Mouse (Mus musculus) brain, adult 2 months (tissue): ENCODE data around the gene Coq2.

Source experiments
- DNase-seq: peaks from one replicate; pipeline ENCODE4 v3.0.0; 2011; ENCODE audit warnings: low read depth, low spot score

The Coq2 gene

DNA sequence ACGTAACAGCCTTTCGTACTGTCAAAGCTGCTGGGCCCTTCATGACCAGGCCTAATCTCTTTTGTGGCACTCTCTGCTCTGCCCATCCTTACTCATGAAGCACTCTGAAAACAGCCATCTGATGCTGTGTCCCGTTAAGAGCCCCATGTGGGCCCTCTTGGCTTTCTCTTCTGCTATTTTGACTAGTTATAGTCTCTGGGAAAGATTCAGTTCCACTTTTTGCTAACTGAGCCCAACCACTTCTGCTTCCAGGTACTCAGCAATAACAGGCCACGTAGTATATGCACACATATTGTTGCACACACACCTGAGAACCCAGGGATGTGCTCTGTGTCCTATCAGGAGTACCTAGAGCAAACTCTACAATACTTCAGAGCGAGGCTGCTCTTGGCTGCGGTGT is 11.9 kb downstream of the Coq2 start:
- DNase-seq: peak; percentile 23

DNA sequence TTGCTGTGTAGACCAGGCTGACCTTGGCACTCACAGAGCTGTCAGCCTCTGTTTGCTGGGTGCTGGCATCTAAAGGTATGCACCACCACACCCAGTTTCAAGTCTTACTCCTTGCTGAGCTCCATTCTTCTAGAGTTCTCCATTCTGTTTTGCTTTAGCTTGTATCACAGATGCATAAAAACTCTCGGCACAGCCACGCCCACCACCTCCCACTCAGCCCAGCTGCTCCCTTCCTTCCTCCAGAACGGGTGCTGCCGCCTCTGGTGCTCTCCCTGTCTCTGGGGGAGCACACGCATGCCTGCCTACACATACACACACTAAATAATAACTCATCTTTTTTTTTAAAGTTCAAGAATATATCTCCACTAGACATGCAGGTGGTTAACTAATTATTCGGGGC is 16.5 kb downstream of the Coq2 start:
- DNase-seq: peak; percentile 69

DNA sequence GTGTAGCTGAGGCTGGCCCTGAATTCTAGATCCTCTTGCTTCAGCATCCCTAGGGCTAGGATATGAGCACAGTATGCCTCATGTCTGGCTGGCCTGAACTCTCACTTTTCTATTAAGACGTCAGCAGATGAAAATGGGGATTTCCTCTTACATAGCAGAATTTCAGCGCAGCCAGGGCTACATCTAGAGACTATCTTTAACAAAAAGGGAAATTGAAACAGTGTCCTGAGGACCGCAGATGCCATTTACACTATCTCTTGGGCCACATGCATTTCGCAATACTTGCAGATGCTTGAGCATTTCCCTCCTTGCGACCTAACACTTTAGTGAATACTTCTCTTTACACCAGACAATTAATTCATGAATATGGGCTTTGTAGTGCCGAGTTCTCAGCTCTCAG is 18.6 kb downstream of the Coq2 start:
- peak; percentile 36 for DNase-seq

DNA sequence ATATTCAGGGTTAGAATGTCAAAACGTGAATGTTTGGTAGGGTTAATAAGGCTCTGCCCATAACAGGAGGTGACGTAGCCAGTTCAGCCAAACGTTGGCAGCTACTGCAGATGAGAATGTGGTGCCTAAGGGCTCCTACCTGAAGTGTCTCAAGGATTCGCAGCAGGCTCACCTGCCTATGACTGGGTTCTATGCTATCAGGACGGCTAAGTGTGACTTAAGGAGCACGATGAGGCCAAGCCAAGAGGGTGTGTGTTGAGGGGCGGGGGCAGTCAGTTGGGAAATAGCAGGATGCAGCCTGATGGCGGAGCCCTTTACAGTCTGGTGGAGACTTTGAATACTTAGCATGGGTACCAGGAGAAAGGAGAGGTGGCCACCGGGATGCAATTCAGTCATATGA is 22.6 kb downstream of the Coq2 start:
- no peak for DNase-seq

DNA sequence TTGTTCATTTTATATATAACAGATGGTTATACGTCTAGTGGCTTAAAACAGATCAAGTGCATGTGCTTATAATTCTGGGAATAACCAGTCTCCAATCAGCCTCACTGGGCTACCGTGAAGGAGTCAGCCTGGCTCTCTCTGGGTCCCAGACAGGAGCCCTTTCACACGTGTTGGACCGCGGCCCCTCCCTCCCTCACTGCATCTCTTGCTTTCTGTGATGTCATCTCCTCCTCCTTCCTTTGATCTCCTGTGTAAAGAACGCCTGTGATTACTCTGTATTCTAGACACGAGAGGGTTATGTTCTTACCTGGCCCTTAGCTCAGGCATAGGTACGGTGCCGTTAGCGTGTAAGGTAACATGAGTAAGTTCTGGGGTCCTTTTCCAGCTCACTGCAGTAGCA is 23.5 kb downstream of the Coq2 start:
- no peak for DNase-seq

DNA sequence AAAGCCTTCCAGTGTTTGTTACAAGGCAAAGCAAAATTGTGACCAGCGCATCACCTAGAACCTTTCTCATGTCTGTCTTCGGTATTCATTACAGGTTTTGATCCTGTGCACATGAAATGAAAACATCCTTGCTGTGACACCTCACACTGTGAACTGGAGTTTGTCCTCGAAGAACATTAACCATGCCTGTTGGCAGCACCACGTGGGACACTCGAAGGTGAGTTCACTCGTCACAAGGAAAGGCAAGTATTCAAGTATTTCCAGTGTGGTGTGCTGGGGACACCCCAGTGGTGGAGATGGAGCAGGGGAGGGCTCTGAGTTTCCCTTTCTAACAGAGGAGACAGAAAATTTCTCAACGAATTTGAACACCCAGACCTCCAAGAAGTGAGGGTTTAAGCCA is 24.0 kb downstream of the Coq2 start:
- DNase-seq: no peak

DNA sequence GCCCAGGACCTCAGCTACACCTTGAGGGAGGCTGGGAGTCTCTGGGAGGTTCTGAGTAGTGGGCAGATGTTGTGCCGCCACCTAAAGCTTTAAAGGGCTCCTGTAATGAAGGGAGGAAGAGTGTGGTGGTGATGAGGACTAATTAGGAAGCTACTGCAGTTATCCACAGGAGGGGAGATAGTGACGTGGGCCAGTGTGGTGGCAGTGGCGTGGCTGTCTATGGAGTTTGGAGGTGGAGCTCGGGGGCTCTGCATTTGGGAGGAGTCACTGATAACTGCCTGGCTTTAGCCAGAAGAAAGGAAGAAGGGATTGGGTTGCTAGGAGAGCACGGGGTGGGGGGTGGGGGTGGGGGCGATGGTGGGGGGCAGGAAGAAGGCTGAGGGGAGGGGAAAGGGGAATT is 26.4 kb downstream of the Coq2 start:
- no peak for DNase-seq

DNA sequence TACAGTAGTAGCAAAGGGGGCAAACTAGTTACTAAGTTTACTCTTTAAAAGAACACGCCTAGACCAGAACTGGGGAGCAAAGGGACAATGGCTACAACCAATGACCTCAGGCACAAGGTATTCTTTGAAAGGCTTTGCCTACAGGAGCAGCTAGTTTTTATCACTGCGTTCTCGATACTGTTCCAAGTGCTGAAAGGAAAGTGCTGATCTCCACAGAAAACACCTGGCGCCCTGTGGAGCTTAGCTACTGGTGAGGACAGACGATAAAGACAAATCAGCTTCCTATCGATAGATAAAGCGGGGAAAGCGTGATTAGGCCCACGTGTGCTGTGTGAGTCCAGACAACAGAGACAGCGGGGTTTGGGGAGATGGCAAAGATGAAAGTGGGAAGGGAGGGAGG is 26.9 kb downstream of the Coq2 start:
- no peak for DNase-seq

DNA sequence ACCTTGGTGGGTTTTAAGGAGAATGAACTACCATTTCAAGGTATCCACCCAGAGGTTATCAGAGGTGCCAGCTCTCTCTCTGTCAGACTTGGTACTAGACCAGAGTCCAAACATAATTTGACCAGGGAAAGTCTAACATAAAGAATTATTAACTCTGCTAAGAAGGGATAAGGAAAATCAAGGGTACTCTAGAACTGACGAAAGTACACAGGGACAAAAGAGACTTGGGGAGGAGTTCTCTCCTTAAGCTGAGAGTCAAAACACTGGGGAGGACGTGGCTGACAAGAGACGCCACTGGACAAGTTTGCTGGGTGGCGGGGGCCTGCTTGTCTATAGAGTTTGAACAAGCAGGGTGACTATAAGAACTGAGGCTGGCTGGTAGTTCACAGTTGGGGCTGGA is 28.4 kb downstream of the Coq2 start:
- DNase-seq: no peak

DNA sequence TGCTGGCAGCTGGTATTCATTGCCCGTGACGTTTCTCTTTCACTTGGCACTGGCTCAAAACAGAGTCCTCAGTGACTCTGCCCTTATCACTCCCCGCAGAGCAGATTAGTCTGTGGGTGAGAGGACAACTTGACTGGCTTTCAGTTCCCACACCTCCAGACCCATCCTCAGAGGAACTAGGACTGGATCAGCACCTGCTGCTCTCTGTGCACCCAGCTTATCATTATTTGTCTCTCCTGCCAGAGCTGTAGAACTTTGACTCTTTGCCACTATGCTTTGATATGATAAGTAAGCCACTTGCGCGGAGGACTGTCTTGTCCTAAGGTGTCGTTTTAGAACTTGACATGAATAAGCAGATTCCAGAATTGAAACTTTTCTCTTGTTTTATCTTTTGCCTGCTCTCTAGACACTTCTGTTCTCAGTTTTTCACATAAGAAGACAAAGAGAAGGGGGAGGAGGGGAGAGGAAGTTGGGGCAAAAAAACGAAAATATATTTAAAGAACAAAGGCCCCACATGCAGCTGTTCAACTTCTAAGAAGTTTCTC is 30.9 kb downstream of the Coq2 start:
- peak; percentile 18 for DNase-seq

DNA sequence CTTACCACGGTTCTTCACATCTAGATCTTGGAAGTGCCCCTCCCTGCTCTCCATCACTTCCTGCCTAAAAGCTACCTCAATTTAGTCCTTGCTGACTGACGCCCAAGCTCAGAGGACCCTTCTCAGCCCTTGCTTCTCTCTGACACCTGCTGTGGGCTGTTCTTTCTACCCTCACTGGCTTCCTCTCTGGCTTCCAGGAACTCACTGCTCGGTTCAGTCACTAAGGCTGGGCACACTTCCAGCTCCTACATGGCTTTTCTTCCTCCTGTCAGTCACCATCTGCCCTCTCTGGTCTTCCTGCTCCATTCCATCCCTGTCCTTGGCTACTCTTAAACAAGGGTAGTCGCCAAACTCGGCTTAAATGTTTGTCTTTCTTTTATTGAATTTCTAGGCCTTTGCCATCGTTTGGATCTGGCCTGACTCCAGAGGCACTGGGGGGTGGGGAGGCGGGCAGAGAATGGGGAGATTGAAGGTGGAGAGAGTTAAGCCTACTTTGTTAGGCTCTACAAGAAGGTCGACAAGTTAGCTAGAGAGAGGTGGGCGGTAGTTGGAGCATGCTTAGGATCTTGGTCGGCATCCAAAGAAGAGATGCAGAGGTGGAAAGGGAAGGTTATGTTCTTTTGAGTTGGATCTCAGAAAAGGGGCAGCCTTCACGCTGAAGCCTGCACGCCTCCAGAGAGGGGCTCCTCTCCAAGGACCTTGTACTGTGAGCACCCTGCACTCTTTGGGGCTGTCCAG is 31.5 kb downstream of the Coq2 start:
- peak; percentile 72 for DNase-seq

DNA sequence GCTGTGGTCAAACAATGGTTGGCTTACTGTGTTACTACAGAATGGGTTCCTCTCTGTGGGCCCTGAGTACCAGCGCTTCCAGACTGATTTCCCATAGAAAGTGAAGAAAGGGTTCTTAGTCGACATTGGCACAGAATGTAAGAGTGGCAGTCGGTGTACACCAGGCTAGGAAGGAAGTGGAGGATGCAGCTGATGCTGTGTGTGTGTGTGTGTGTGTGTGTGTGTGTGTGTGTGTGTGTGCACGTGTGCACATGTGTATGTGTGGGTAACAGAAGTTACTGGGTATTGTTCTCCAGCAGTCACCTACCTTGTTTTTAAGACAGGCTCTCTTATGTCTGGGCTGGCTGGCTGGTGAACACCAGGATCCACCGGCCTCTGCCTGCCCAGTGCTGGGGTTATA is 32.6 kb downstream of the Coq2 start:
- no peak for DNase-seq

DNA sequence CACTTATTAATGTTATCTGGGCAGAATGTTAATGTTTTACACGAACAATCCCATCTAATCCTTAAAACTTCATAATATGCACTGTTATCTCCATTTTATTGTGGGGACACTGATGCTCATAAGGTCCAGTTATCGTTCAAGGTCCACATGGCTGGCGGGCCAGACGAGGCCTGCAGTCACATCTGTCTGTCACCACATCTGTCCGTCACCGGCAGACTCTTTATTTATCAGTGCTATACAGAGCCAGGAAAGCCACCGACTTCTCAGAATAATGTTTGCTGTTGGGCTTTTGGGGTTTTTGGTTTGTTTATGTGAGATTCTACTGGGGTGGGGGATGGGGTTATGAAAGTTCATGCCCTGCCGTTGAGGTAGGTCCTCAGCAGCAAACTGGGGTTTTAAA is 36.5 kb downstream of the Coq2 start:
- no peak for DNase-seq

DNA sequence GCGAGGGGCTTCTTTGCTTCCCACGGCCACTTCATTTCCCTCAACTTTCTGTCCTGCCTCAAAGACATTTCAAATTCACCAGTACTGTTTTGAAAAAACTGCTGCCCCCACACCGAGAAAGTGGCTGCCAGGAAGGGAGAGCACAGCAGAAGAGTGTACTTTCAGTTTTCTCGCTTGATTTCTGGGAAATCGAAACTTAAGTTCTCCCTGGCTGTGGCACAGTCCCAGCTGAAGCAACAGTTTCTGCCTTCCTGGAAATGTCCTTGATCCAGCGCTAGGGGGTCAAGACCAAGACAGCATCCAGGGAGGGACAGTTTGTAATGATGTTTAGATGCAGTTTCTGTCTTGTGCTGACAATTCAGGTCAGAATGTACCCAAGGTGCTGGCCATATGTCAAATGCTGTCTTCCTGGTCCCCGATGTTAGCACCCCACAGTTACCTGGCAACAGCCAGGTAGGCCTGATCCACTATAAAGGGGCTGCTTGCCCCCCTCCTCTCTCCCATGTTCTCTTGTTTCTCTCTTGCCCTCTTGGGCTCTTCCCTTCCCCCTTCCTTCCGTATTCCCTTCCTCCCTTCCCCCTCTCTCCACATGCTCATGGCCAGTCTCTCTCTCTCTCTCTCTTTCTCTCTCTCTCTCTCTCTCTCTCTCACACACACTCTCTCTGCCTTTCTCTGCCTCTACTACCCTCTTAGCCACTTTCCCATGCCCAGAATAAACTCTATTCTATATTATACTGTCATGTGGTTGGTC is 38.0 kb downstream of the Coq2 start:
- DNase-seq: peak; percentile 44

DNA sequence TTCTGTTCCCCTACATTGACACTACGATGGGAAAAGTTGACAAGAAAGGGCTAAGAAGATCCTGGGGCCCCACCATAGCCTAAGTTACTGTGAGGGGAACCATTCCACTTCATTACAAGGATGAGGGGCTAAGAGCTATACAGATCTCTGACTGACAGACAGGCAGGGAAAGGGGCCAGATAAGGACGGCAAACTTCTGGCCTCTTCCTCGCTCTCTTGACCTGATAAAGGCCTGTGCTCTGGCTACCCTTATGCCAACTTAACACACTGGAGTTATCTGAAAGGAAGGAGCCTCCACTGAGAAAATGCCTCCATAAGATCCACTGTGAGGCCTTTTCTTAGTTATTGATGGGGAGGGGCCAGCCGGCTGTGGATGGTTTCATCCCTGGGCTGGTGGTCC is 39.0 kb downstream of the Coq2 start:
- DNase-seq: no peak

DNA sequence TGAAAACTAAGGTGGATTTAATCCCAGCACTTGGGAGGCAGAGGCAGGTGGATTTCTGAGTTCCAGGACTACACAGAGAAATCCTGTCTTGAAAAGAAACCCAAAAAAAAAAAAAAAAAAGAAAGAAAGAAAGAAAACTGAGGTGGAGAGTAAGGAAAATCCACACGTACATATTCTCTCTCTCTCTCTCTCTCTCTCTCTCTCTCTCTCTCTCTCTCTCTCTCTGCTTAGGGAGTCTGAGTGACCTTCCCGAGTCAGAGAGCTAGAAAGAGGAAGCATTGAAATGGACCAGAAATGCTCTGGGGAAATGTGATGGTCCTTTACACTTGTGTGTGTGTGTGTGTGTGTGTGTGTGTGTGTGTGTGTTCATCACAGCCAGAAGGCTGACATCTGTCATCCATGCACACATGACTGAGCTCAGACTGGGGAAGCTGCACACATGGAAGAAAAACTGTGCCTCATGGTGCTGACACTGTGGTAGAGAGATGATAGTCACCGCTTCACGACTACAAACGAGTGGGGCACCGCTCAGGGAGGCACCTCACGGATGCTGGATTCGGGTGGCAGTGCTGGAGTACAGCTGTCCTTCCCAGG is 40.0 kb downstream of the Coq2 start:
- DNase-seq: no peak

DNA sequence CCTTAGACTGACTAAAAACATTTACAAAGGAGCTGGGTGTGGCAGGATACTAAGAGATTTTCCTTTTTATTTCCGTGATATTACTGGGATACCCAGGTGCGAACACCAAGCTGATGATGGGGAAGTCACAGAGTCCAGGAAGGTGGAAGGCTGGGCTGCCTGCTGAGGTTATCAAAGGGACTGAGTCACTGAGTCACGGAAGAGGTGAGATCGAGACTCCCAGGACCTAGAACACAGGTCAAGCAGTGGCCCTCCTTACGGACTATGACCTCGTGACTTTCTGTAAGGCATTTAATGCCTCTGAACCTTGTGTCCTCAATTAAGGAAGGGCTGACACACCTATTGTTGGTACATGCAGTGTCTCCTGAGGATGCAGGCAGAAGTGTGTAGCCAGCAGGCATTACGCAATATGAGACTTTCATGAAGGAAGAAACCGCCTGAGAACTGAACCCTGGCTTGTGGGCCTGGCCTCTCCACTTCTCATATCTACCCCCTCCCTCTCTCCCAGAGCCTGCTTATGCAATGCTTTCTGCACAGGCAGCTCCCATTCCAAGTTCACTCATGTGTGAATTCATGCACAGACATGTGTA is 42.3 kb downstream of the Coq2 start:
- DNase-seq: no peak

DNA sequence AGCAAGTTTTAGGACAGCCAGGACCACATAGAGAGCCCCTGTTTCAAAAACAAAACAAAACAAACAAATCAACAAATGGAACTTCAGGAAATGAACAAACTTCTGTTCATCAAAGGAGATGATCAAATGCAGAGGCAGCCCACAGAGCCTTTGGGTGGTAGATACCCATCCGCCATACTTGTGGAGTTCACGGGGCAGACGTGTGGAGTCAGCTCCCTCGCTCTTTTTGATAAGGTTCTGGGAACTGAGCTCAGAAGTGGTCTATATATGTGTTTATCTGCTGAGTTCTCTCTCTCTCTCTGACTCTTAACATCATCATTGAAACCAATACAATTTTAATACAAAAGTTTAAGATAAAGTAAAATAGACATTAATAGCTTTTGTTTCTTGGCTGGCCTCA is 46.1 kb downstream of the Coq2 start:
- DNase-seq: no peak

DNA sequence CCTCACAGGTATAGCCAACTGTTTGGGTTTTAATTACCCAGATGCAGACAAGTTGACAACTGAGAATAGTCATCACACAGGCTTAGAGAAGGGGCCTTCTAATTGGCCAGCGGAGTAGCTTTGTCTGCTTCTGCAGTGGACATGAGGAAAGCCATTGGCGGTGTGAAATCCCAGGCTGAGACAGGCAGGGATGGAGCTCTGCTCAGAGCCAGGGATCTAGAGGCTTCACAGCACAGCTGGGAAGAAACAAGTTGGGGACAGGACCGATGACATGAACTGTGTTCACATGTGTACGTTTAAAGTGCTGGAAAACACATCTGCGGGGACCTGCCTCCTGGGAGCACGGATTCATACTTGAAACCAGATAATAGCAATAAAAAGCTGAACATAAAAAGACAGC is 48.4 kb downstream of the Coq2 start:
- DNase-seq: no peak

DNA sequence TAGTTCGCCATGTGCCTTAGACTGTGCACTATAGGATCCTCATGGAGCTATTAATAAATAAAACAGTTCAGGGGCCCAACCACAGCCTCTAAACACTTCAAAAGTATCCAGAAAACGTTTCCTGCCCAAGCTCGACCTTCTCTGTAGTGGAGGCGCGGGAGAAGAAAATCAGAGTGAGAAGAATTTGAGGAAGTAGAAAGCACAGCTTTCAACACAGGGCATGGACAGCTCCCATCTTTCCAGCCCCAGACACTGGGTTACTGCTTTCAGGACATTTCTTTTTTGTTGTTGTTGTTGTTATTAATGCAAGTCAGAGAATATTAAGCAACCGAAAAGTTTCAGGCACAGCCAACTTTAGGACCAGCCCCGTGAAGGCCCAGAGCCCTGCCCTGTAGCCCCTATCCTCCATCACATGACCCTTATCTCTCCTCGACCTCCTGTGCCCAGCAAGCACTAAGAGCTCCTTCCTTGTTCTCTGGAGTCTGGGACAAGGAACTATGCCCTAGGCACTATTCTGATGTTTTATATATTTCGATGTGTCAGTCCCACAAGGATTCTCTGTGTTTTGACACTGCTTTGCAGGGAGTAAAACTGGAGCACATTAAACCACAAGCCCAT is 50.1 kb downstream of the Coq2 start:
- no peak for DNase-seq

DNA sequence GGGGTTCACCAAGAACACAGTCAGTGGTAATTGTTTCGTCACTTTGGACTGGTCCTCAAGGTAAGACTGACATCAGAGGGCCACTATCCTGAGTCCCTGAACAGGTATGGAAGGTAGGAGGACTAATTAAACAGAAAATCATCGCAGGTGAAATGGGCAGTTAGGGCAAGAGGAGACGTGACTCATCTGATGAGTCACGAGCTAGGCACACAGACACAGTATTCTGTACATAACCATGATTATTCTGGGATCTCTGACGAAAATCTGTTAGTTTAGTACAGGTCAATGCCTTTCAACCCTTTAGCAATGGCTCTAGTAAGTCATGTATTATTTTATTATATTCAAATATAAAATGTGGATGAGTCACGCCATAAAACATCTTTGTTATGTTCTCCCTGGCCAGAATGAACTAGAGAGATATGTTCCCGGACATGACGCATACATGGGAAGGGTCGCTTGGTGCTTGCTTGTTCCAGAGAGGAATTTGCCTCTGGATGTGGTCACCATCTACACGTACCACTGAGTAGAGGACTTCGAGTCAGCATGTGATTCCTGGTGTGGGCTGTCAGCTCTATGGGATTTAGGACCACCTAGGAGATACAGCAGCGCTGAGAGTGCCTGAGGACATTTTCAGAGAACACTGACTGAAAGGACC is 52.3 kb downstream of the Coq2 start:
- no peak for DNase-seq
